Mouse (Mus musculus) naive thymus-derived CD4-positive, alpha-beta T cell, adult 2 months (primary cell): Measurements from ENCODE around the gene Ccdc61.

ENCODE experiments used
- DNase-seq: peaks from one replicate; pipeline ENCODE4 v3.0.0-alpha.2; 2011; ENCODE audit warnings: low read depth

Gene Ccdc61

GRCm38 (mm10) chr7:18910241-18910831 lies at the start of gene Ccdc61:
Gene Ccdc61 (minus strand): TSS chr7:18910415.
- peak; percentile 99 for DNase-seq

- DNase-seq, result no peak
These were observed 49.2 kb upstream of the Ccdc61 start for GRCm38 (mm10) chr7:18959446-18959845.

GRCm38 (mm10) chr7:18958384-18958766 lies 48.2 kb upstream of the Ccdc61 start:
- DNase-seq, result no peak

- peak; percentile 36 for DNase-seq
These were observed 47.6 kb upstream of the Ccdc61 start for GRCm38 (mm10) chr7:18957569-18958383.

- peak; percentile 33 for DNase-seq
These were observed 41.2 kb upstream of the Ccdc61 start for GRCm38 (mm10) chr7:18951397-18951796.

GRCm38 (mm10) chr7:18950523-18951315 lies 40.5 kb upstream of the Ccdc61 start:
- no peak for DNase-seq

- no peak for DNase-seq
These were observed 39.7 kb upstream of the Ccdc61 start for GRCm38 (mm10) chr7:18949781-18950522.

DNA sequence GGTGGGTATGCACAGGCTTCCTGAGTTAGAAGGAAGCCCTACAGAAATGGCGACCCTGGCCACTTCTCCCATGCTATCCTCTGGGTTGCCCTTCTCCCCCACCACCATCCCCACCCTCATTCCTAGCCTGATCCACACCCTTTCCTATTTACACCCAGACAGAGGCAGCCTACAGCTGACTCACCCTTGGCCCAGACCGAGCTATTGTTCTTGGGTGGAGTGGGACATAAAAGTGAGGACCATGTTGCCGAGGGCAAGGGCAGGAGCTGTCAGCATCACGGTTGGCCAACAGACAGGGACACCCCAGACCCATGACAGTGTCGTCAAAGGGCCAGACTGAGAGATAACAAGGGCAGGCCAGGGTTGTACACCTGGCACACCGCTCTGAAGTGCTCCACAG lies 37.9 kb upstream of the Ccdc61 start:
- no peak for DNase-seq

- DNase-seq, result no peak
These were observed 32.6 kb upstream of the Ccdc61 start for GRCm38 (mm10) chr7:18942815-18943214.

DNA sequence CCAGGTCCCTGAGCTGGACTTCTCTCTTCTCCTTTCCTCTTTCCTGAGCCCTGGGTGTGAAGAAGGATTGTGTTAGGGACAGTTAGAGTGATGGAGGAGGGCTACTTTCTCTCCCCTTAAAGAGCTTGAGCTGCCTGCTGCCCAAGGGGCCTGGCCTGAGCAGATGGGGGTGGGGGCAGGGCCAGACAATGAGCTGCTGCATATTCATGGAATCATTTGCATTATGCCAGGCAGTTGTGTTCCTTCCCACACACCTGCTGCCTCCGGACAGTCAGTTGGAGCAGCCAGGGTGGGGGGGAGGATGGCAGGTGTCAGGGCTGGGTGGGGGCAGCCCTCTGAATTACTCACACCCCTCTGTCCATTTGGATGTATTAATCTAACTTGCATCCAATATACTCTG lies 32.2 kb upstream of the Ccdc61 start:
- DNase-seq, result no peak

DNA sequence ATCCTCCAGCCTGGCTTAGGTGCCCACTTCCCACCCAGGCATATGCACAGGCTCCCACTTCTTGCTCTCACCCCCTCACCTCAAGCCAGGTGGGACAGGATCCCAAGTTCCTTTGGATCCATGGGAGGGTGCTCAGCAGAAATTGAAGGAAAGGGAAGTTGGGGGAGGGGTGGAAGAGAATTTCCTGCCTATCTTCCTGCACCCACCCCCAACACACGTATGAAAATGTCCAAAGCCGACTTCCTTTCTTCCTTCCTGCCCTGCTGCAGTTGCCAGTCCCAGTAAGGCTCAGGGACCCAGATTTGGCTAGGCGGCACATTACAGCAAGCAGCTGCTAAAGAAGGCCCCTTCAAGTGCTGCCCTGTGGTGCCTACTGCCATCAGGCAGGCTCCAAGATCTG lies 17.5 kb upstream of the Ccdc61 start:
- DNase-seq, result no peak

- DNase-seq, result no peak
These were observed 16.7 kb upstream of the Ccdc61 start for GRCm38 (mm10) chr7:18926911-18927310.

- no peak for DNase-seq
These were observed 16.0 kb upstream of the Ccdc61 start for GRCm38 (mm10) chr7:18926041-18926790.

DNA sequence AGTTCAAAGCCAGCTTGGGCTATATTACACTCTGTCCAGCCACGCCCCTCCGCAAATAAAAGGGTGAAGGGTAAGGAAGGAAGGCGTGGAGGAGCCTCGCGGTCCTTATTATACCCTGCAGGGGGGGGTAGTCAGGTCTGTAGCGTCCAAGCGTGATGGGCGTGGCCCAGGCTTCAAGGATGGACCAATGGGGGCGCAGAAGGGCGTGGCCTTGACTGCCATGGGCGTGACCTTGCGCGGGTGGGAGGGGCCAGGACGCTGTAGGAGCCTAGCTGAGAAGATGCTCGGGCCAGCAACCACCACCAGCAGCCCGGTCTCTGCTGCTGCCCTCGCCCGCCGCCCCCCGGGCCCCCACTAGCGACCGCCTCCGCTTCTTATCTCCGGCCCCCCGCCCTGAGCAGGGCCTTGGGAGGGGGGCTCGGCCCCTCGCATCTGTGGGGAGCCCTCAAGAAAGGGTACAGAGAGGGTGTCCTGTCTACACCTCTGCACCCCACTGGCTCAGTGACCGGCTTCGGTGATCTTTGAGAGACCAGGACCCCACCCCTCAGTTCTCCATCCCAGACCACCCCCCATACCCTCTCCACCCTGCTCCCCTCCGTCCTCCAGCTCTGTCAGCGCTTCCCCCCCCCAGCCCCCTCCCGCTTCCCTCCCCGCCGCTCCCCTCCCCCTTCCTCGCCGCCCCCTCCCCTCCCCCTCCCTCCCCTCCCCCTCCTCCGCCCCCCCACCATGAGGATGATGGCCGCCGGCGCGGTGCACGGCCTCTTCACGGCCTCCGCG lies 15.1 kb upstream of the Ccdc61 start, which contains the start of gene Nova2:
Gene Nova2 (plus strand): TSS at position 727 of the 777 bp plus-strand sequence.
- peak; percentile 62 for DNase-seq

GRCm38 (mm10) chr7:18924321-18924720 lies 14.1 kb upstream of the Ccdc61 start:
- no peak for DNase-seq

DNA sequence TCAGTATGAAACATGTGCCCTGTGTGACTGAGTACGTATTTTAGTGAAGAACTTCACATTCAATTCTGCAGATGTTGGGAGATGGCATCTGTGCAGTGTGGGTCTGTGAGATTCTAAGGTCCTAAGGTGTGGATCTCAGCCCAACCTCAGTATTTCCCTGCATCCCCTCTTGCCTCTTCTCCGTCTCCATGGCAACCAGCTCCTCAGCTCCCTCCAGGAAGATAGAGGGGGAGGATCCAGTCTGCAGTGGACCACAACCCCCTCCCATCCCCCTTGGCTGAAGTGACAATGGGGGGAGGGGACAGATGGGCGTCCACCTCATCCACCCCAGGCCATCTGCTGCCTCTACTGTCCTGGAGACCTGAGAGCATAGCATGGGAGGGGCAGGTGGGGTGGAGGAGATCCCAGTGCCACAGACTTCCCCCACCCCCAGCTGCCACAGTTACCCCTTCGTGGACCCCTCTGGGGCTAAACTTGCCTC lies 13.5 kb upstream of the Ccdc61 start:
- DNase-seq, result no peak

- DNase-seq, result no peak
These were observed 13.1 kb upstream of the Ccdc61 start for GRCm38 (mm10) chr7:18923267-18923666.

DNA sequence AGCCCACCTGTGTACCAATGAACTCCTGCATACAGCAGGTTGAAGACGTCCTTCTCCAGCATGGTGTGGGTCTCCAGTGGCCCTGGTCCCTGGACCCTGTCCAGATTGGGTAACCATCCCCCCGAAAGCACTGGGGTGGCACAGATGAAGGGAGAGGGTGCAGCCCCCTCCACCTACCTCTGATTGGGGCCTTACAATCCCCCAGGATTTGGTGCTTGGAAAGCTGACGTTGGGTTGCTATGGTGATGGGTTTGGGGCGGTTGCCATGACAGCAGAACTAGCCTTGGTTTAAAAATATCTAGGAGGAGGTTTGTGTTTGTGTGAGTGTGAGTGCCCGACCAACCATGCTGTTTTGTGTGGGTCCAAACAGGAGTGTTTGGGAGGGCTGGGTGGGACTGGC lies 12.6 kb upstream of the Ccdc61 start:
- DNase-seq, result no peak

DNA sequence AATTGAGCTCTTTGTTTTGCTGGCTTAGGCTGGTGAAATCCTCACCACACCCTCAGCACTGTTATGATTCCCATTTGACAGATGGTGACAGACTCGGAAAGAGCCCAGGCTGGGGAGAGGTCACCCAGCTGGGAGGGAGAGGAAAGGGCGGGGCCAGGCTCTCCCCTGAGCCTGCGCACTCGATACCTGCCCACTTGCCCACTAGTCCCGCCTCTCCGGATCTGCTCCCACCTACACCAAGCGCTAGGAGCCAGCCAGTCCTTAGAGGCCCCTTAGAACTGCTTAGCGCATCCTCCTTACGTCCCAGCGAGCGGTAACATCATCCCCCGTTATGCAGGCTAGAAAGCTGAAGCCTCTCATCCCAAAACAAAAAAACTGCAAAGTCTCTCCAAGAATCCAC lies 10.9 kb upstream of the Ccdc61 start:
- no peak for DNase-seq

GRCm38 (mm10) chr7:18917931-18918330 lies 7.7 kb upstream of the Ccdc61 start:
- no peak for DNase-seq
